Mouse (Mus musculus) CH12F3 (cell line): ENCODE measurements around the gene Gm3095.
"Not testable (repeated sequence)": the region's sequence is repeated elsewhere in the genome, so short reads cannot be mapped to it uniquely, and the experiment has no call there.

ENCODE experiments used
- in situ Hi-C: fragments of 300-500 bp; cut with MboI; formaldehyde crosslinking; loops from 2 replicates; pipeline ENCODE4 v1.14.3; 2020; ENCODE audit warnings: low sequenced_read_pairs

Gm3095 gene

DNA sequence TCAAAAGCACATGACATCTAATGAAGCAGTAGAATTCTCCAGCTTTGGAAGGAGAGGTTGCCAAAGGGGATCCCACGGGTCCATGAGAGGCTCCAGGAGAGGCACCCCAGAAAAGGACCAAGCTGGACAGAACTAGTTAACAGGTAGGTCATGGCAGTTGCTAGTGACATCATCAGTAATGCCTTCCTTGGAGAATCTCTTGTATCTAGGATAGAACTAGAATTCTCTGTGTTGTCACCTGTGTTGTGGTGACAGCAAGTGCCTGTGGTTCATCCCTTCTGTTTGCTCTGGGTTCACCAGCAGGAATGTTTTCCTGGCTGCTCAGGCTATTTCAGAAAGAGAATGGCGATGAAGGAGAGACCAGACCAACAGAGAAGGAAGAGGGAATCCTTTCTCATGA lies at the start of gene Gm3095:
TSS of gene Gm3095 (plus strand) at position 301 of the 400 bp plus-strand sequence.
- in situ Hi-C loops: not testable (repeated sequence)

DNA sequence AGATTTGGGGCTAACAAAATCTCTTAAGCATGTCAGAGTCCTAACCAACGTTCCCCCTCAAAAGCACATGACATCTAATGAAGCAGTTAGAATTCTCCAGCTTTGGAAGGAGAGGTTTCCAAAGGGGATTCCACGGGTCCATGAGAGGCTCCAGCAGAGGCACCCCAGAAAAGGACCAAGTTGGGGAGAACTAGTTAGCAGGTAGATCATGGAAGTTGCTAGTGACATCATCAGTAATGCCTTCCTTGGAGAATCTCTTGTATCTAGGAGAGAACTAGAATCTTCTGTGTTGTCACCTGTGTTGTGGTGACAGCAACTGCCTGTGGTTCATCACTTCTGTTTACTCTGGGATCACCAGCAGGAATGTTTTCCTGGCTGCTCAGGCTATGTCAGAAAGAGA lies 31.9 kb upstream of the Gm3095 start, which contains the start of gene Gm3029:
TSS of gene Gm3029 (plus strand) at position 301 of the 400 bp plus-strand sequence.
- in situ Hi-C loops: not testable (repeated sequence)

DNA sequence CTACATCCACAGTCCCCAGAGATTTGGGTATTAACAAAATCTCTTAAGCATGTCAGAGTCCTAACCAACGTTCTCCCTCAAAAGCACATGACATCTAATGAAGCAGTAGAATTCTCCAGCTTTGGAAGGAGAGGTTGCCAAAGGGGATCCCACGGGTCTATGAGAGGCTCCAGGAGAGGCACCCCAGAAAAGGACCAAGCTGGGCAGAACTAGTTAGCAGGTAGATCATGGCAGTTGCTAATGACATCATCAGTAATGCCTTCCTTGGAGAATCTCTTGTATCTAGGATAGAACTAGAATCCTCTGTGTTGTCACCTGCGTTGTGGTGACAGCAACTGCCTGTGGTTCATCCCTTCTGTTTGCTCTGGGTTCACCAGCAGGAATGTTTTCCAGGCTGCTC lies 34.7 kb downstream of the Gm3095 start, which contains the start of gene Gm3099:
TSS of gene Gm3099 (plus strand) at position 301 of the 400 bp plus-strand sequence.
- in situ Hi-C loops: not testable (repeated sequence)
